Mouse (Mus musculus) heart, postnatal 0 days (tissue): ENCODE measurements around the gene Mettl9. TPM values are rescaled to one million over a fixed set of nuclear protein-coding genes. Genes with fewer than 3 reads are reported as not detected.
"Not testable (repeated sequence)": the region's sequence is repeated elsewhere in the genome, so short reads cannot be mapped to it uniquely, and the experiment has no call there.

Source experiments
- ATAC-seq: fragments of 200-750 bp; cut with Nextera tagmentation; 2 replicates; pipeline ENCODE4 v1.8.0; 2017; ENCODE audit warnings: low read depth, moderate number of reproducible peaks, moderate library complexity; ENCODE audit not compliant: insufficient read depth
- DNase-seq: peaks from one replicate; pipeline ENCODE4 v3.0.0-alpha.2; 2016; ENCODE audit warnings: low spot score
- H3K27ac ChIP-seq: fragments of 300-500 bp; sonication (generic); 2 replicates; pipeline ENCODE4 v1.5.1; 2014; ENCODE audit warnings: low read depth, mild to moderate bottlenecking
- H3K27me3 ChIP-seq: fragments of 300-500 bp; sonication (generic); 2 replicates; pipeline ENCODE4 v1.6.1; 2014; ENCODE audit warnings: low read length, mixed read lengths; ENCODE audit not compliant: control insufficient read depth, insufficient read depth
- H3K36me3 ChIP-seq: fragments of 300-500 bp; sonication (generic); replicated peaks from 2 replicates; pipeline ENCODE4 v1.6.1; 2014; ENCODE audit warnings: low read length, mixed read lengths; ENCODE audit not compliant: control insufficient read depth, insufficient read depth
- H3K4me1 ChIP-seq: fragments of 300-500 bp; sonication (generic); 2 replicates; pipeline ENCODE4 v1.6.1; 2014; ENCODE audit warnings: antibody characterized with exemption; ENCODE audit not compliant: control insufficient read depth, insufficient read depth
- H3K4me2 ChIP-seq: fragments of 300-500 bp; sonication (generic); 2 replicates; pipeline ENCODE4 v1.6.1; 2014; ENCODE audit warnings: low read depth, mild to moderate bottlenecking, low read length, moderate library complexity
- H3K4me3 ChIP-seq: fragments of 300-500 bp; sonication (generic); 2 replicates; pipeline ENCODE4 v1.5.1; 2014; ENCODE audit warnings: low read depth, low read length
- H3K9ac ChIP-seq: fragments of 300-500 bp; sonication (generic); replicated peaks from 2 replicates; pipeline ENCODE4 v1.6.1; 2014; ENCODE audit warnings: low read depth, low read length, mixed read lengths
- H3K9me3 ChIP-seq: fragments of 300-500 bp; sonication (generic); replicated peaks from 2 replicates; pipeline ENCODE4 v1.6.1; 2016; ENCODE audit warnings: low read length; ENCODE audit not compliant: control insufficient read depth
- CTCF ChIP-seq: IDR thresholded peaks from 2 replicates; pipeline ENCODE4 v1.5.1; 2016; ENCODE audit warnings: antibody characterized with exemption, control low read depth, low read depth
- EP300 ChIP-seq: IDR thresholded peaks from 2 replicates; pipeline ENCODE4 v1.6.1; 2016; ENCODE audit warnings: antibody characterized with exemption, low read depth
- WGBS: fragments of 180-500 bp; shearing (Covaris S2); extraction: QIAGEN DNeasy Blood & Tissue Kit; methylation state at CpG from one replicate; pipeline ENCODE4 v1.1.7; 2014; 5-methylcytosine and 5-hydroxymethylcytosine counted together
- polyA plus RNA-seq: library from polyadenylated mRNA; unstranded; fragments of >200 nt; fragmentation: Nextera tagmentation; extraction: Ambion mirVana; gene quantifications from 2 replicates; pipeline ENCODE4 v1.2.1, GENCODE M21; 2015
- total RNA-seq: library from RNA; depleted of rRNA; stranded (reverse); fragments of >200 nt; gene quantifications from 2 replicates; pipeline ENCODE4 v1.2.3, GENCODE M21; 2014; ENCODE audit warnings: low replicate concordance

Gene Mettl9
- total and polyA plus RNA-seq, 2 experiments from 2014 or later = 52.8 to 81.2 TPM

DNA sequence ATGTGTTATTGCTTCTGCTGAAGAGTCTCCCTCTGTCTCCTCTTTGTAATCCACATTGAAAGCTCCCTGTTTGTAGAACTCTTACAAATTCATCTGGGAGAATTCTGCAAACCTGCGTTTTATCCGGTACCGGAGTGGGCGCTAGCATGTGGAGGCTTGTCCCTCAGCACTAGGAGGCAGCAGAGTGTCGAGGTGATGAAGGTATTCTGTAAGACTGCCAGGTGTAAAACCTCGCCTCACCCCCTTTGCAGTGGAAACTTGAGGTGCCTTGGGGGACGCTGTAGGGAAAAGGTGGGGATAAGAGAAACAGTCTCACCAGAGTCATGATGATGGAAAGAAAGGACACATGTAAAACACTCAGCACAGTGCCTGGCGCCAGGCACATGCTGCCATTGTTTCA lies 14.0 kb upstream of the Mettl9 start:
- Histone ChIP-seq H3K4me3 (no peak overlapping the region), H3K9ac (no peak overlapping the region), H3K27me3 (no peaks in the 10 kb centered on the region), H3K4me2 (no peak overlapping the region), H3K27ac (no peak overlapping the region), H3K36me3 (no peaks in the 10 kb centered on the region), H3K9me3 (no peaks in the 10 kb centered on the region), H3K4me1 (no peaks in the 10 kb centered on the region)
- ATAC-seq (no peak), DNase-seq (no peak)
- no peak for TF ChIP-seq EP300
- TF ChIP-seq CTCF = peak; percentile 27
- 35% methylated on average over 8 of the region's 8 CpGs for WGBS

DNA sequence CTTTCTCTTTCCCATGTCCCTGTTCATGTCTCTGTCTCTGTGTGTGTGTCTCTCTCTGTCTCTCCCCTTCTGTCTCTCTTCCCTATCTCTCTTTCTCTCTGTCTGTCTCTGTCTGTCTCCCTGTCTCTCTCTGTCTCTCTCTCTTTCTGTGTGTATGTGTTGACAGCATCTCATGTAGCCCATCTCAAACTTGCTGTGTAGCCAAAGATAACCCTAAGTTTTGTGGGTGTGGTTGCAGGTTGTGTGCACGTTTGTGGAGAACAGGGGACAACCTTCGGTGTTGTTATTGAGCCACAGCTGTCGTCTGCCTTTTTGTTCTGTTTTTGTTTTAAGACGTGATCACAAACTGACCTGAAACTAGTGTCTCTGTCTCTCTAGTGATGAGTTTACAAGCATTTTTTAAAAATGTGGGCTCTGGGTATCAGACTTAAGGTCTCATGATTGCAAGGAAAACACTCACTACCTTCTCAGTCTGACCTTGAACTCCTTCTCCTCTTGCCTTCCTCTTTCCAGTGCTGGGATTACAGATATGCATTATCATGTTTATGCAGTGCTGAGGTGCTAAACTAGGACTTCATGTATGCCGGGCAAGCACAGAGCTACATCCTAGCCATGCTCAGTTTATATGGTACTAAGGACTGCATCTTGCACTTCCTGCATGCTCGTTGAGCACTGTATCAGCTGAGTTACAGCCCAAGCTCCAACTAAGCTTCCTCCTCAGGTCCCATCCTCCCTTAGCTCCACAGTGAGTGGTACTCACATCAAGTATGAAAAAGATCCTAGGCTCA lies 8.8 kb upstream of the Mettl9 start:
- Histone ChIP-seq H3K9me3 (no peaks in the 10 kb centered on the region), H3K9ac (no peak overlapping the region), H3K4me1 (no peaks in the 10 kb centered on the region), H3K27me3 (peaks cover 6% of the 10 kb centered on the region; the same call in 1 of the 2 replicates), H3K36me3 (no peaks in the 10 kb centered on the region), H3K27ac (no peak overlapping the region), H3K4me2 (no peak overlapping the region), H3K4me3 (no peak overlapping the region)
- ATAC-seq = no peak
- 53% methylated on average over 6 of the region's 6 CpGs for WGBS
- no peak for DNase-seq
- TF ChIP-seq EP300 (no peak), CTCF (no peak)

DNA sequence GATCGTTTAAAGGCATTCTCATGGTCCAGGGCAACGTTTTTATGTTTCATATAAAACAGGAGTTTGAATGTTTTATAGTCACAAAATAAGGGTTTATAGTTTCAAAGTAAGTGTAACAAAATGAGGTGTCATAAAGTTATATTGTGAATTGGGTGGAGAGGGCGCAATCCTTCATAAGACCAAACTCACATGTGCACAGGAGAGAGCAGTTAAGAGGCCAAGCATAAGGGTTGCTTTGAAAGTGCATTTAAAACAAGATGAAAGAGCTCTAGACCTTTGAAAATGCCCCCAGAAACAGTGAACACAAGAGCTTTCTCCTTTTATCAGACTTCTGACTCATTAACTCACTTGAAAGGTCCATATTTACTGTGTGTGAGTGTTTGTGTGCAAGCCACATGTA lies 7.9 kb upstream of the Mettl9 start:
- 56% methylated on average over 3 of the region's 3 CpGs for WGBS
- TF ChIP-seq CTCF (no peak), EP300 (no peak)
- ATAC-seq = no peak

DNA sequence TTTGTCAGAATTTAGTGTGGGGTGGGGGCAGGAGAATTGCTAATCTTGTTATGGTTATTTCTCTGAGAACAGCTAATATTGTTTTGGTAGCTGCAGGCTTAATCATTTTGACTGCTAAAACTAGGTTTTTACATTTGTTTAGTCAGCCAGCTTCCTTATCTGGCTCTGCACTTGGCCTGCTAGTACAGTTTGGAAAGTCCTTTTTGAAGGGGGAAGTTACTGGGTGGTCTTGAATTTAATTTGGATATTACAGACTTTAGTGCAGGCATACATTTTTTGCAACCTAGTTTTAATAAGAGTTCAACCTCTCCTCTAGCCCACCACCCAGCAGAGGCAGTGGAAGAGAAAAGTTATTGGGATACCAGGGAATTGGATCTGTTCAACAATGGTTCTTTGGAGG lies 4.3 kb upstream of the Mettl9 start:
- not testable (repeated sequence) for ATAC-seq, H3K36me3 ChIP-seq, H3K9me3 ChIP-seq, H3K27ac ChIP-seq, DNase-seq, H3K9ac ChIP-seq, H3K4me3 ChIP-seq, H3K4me1 ChIP-seq, H3K4me2 ChIP-seq
- H3K27me3 ChIP-seq = peaks cover 22% of the 10 kb centered on the region

More for the DNA sequence above, 7.9 kb upstream of the Mettl9 start:
- Histone ChIP-seq H3K27me3 (peaks cover 6% of the 10 kb centered on the region; the same call in 1 of the 2 replicates), H3K9ac (no peak overlapping the region), H3K9me3 (no peaks in the 10 kb centered on the region), H3K4me1 (no peaks in the 10 kb centered on the region), H3K4me2 (no peak overlapping the region), H3K36me3 (no peaks in the 10 kb centered on the region), H3K27ac (no peak overlapping the region), H3K4me3 (no peak overlapping the region)
- DNase-seq = no peak

DNA sequence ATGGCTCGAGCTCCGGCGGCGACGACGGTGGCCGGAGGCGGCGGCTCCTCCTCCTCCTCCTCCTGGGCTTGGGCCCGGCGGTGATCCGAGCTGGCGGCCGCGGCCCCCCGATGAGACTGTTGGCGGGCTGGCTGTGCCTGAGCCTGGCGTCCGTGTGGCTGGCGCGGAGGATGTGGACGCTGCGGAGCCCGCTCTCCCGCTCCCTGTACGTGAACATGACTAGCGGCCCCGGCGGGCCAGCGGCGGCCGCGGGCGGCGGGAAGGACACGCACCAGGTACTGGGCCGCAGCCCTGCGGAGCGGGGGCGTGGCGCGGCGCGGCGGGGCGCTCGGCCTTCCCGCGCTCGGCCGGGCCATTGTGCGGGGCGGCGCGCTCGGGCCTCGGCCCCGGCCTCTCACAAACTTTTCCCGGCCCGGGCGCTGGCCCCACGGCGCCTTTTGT lies 476 bp downstream of the Mettl9 start:
- Histone ChIP-seq H3K4me1 (peaks cover 9% of the 10 kb centered on the region), H3K9me3 (no peaks in the 10 kb centered on the region), H3K36me3 (no peaks in the 10 kb centered on the region), H3K27me3 (peaks cover 16% of the 10 kb centered on the region), H3K4me2 (peak overlapping the region; percentile 69), H3K27ac (peak overlapping the region; percentile 97), H3K9ac (peak overlapping the region; percentile 97), H3K4me3 (peak overlapping the region; percentile 99)
- ATAC-seq = peak; percentile 74
- TF ChIP-seq CTCF = no peak
- peak; percentile 12 for DNase-seq
- under 1% methylated on average over 41 of the region's 63 CpGs for WGBS
